Mouse (Mus musculus) bone marrow, adult 2 months (tissue): ENCODE results near the gene Atr.
A peak's percentile ranks its signal among the peaks of the same experiment; 100 is the strongest.

ENCODE experiments used
- CTCF ChIP-seq: fragments of 200-500 bp; IDR thresholded peaks from 2 replicates; pipeline ENCODE4 v1.5.1; 2011; ENCODE audit warnings: low read length, control low read depth; ENCODE audit not compliant: control insufficient read depth, insufficient read depth
- POLR2A ChIP-seq: fragments of 200-500 bp; IDR thresholded peaks from 2 replicates; pipeline ENCODE4 v1.6.1; 2011; ENCODE audit warnings: low read depth, mild to moderate bottlenecking, control low read depth, low read length, borderline replicate concordance; ENCODE audit not compliant: control insufficient read depth

- peak; percentile 56; the same call in 1 of the 2 replicates for TF ChIP-seq POLR2A
- no peak for TF ChIP-seq CTCF
Observed at GRCm38 (mm10) chr9:95954585-95955461, 97.4 kb downstream of the Atr start, which contains the start of gene Xrn1.
